Mouse (Mus musculus) leukemia stem cell, adult 10-12 weeks (primary cell): ENCODE data around the gene 4930579F01Rik. TPM values are rescaled to one million over a fixed set of nuclear protein-coding genes. Genes with fewer than 3 reads are reported as not detected.

Experiments
- polyA plus RNA-seq: library from polyadenylated mRNA; stranded (reverse); fragments of >175 nt; gene quantifications from 2 replicates; pipeline ENCODE4 v1.2.3, GENCODE M21; 2012; ENCODE audit warnings: low replicate concordance

4930579F01Rik gene
- not detected in 2 replicates for polyA plus RNA-seq

DNA sequence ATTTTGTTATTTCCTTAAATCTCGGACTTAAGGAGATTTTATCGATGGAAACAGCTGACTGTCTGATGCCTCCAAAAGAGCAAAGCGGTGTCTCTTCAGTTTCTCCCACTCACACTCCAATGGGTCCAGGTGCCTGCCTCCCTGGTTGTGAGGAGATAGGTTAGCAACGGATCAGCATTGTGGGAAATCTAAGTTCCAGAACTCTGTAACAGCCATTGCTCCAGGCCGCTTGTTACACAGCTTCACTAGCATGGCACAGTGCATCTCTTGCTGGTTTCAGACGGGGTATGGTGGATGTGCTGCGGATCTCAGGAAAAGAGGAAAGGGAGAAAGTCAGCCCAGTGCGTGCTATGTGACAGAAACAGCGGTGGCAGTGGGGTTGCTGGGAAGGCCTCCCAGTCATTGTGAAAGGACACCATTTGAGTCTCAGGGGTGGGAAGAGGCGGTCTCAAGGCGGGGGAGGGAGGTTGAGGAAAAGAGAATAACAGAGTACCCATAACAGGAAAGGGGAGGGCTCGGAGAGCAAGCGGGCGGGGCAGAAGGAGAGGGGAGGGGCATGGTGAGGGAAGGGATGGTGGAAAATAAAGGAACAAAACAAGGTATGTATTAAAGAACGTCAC lies at the start of gene 4930579F01Rik:
TSS of gene 4930579F01Rik (minus strand) at position 143 of the 620 bp plus-strand sequence.

DNA sequence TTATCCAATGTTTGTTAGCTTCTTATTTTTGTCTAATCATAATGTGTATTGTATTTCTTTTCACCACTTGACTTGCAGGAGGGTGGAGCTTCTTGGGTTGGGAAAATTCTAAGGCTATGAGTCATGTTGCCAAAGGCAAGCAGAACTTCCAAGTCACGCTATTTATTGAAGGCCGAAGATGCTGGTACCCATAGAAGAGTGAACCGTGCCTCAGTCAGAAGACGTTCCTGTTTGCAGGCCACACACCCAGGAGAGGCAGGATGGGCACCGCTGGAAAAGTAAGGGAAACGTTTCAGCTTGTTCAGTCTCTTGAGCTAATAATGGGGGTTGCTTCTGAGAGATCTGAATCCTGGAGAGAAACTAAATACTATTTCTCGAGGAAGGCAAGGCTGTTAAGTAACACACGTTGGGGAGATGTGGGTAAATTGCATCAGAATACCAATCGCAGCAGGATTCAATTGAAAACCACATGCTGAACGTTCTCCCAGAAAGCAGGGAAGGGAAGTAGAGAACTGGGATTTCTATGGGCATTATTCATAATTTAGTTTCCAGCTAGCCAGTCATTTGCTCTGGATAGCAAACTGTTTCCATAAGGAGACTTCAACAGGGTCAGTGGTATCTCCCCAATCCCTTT lies 24.1 kb upstream of the 4930579F01Rik start, which contains the start of gene Adh7:
TSS of gene Adh7 (plus strand) at position 130 of the 634 bp plus-strand sequence.

DNA sequence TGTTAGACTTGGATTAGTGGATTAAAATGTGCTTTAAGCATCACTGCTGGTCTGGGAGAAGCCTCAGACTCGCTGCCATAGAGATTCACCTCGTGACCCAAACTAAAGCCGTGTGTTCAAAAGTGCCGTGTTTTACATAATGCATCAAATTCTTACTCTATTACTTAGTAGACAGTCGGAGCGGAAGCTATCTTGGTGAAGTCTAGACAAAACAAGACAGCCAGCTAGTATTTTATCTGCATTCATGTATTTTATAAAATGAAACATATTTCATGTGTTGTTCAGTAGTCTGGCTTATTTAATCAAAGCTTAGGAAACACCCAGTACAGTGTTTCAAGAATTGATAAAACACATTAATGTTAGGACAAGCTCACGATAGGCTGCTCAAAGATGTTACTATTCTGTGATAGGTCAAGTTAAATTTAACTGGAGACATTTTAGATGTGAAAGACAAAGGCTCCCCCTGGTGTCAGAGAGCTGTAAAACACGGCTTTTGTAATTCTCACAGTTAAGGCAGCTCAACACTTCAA lies 48.9 kb downstream of the 4930579F01Rik start, which contains the start of gene Mttp:
TSS of gene Mttp (minus strand) at position 327 of the 530 bp plus-strand sequence.

DNA sequence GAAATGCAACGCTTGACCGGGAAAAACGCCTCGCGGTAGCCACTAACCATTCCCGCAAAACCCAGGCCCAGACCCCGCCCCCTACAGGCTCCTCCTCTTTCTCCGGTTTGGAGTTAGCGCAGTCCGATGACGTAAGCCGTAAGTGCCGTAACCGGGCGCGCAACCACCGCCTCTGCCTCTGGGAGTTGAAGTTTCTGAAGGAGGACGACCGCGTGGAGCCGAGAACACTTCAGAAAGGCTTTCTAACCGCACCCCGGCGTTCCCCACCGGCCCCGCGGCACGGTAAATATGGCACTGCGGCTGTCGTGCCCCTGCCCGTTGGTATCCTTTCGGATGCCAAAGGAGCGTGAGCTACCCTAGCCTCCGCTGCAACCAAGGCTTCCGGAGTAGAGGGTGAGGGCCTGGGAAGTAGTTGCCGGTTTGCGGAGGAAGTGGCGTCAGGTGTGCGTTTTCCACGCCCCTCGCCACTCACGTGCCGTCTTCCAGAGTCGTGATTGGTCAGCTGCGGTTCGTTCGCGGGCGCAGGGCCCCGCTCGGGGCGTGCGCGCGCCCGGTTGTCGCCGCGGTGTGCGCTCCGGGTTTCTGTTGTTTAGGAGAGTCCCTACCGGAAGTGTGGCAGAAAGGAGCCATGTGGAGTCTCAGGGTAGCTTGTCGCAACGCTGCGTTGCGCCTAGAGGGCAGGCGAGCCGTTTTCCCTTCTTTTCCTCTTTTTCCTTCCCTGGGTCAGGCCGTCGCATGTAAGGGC lies 50.1 kb downstream of the 4930579F01Rik start, which contains the start of gene Trmt10a:
TSS of gene Trmt10a (plus strand) at position 134 of the 745 bp plus-strand sequence.

Other genes starting within 250 kb of the 4930579F01Rik start
- gene Dapp1, start 212.3 kb downstream of the 4930579F01Rik start, polyA plus RNA-seq = 1.9 and 9.0 TPM in 2 replicates
- 0.05 TPM in 1 of 2 replicates, not detected in the other for gene 1110002E22Rik, start 128.8 kb downstream of the 4930579F01Rik start, polyA plus RNA-seq
- gene Gm5105, start 126.4 kb downstream of the 4930579F01Rik start, polyA plus RNA-seq = not detected in 2 replicates
- gene Trmt10a, start 50.4 kb downstream of the 4930579F01Rik start, polyA plus RNA-seq = 1.5 and 3.8 TPM in 2 replicates
- gene Mttp, start 48.9 kb downstream of the 4930579F01Rik start, polyA plus RNA-seq = 0.23 and 0.35 TPM in 2 replicates
- gene Adh7, start 23.9 kb upstream of the 4930579F01Rik start, polyA plus RNA-seq = not detected in 2 replicates
- gene Adh1, start 67.2 kb upstream of the 4930579F01Rik start, polyA plus RNA-seq = not detected in 2 replicates
- gene Adh6a, start 119.5 kb upstream of the 4930579F01Rik start, polyA plus RNA-seq = not detected in 2 replicates
- gene Adh6b, start 147.9 kb upstream of the 4930579F01Rik start, polyA plus RNA-seq = not detected in 2 replicates
- gene Adh4, start 221.6 kb upstream of the 4930579F01Rik start, polyA plus RNA-seq = not detected in 2 replicates
- gene Adh5, start 249.3 kb upstream of the 4930579F01Rik start, polyA plus RNA-seq = 1.8 and 11.1 TPM in 2 replicates